Mouse (Mus musculus) MEL (cell line): ENCODE measurements at regions not wholly inside any gene's neighbourhood (a gene's known extent, or its start where the extent isn't known, plus 50 kb on each side); places are given as distances from the start of the nearest gene placed in this dataset.

ENCODE experiments used
- DNase-seq: peaks from one replicate; pipeline ENCODE4 v3.0.0; 2011; ENCODE audit warnings: low read depth, low spot score
- H3K27ac ChIP-seq: 2 replicates; pipeline ENCODE4 v1.5.1; 2012; ENCODE audit warnings: low read depth, mild to moderate bottlenecking, control low read depth, low read length, moderate library complexity; ENCODE audit not compliant: control insufficient read depth
- H3K27me3 ChIP-seq, 2 experiments: fragments of 150-350 bp in 1 of 2; sonication (generic) in 1 of 2; 2 replicates each; pipeline ENCODE4 v1.6.1; 2012; ENCODE audit warnings: low read length in 2 of 2, mild to moderate bottlenecking in 2 of 2, improper control_type of control experiment in 1 of 2, moderate library complexity in 1 of 2; ENCODE audit not compliant: insufficient read depth in 2 of 2, control insufficient read depth in 1 of 2
- H3K36me3 ChIP-seq, 2 experiments: 2 replicates each; pipeline ENCODE4 v1.6.1; 2012 to 2014; ENCODE audit warnings: low read length in 2 of 2, improper control_type of control experiment in 1 of 2, inconsistent platforms in 1 of 2, mild to moderate bottlenecking in 1 of 2; ENCODE audit not compliant: insufficient read depth in 2 of 2, control insufficient read depth in 1 of 2
- H3K4me1 ChIP-seq, 2 experiments: fragments of 150-350 bp in 1 of 2; sonication (generic) in 1 of 2; 2 replicates each; pipeline ENCODE4 v1.6.1; 2012; ENCODE audit warnings: low read length in 2 of 2, improper control_type of control experiment in 1 of 2, mild to moderate bottlenecking in 1 of 2; ENCODE audit not compliant: insufficient read depth in 2 of 2, control insufficient read depth in 1 of 2
- H3K4me3 ChIP-seq, 2 experiments: fragments of 150-350 bp in 1 of 2; sonication (generic) in 1 of 2; 2 replicates each; pipeline ENCODE4 v1.5.1; 2012; ENCODE audit warnings: low read depth in 2 of 2, low read length in 2 of 2, mild to moderate bottlenecking in 2 of 2, moderate library complexity in 2 of 2, control low read depth in 1 of 2, improper control_type of control experiment in 1 of 2; ENCODE audit not compliant: control insufficient read depth in 1 of 2, insufficient read depth in 1 of 2
- H3K79me2 ChIP-seq: 2 replicates; pipeline ENCODE4 v1.6.1; 2012; ENCODE audit warnings: mild to moderate bottlenecking, low read length, moderate library complexity; ENCODE audit not compliant: control insufficient read depth, poor library complexity, insufficient read depth
- H3K9ac ChIP-seq: 2 replicates; pipeline ENCODE4 v1.6.1; 2012; ENCODE audit warnings: low read depth, mild to moderate bottlenecking, control low read depth, low read length, moderate library complexity; ENCODE audit not compliant: control insufficient read depth, poor library complexity, severe bottlenecking
- H3K9me3 ChIP-seq: fragments of 150-350 bp; sonication (generic); replicated peaks from 2 replicates; pipeline ENCODE4 v1.6.1; 2012; ENCODE audit warnings: mild to moderate bottlenecking, low read length, improper control_type of control experiment, moderate library complexity; ENCODE audit not compliant: insufficient read depth
- BHLHE40 ChIP-seq: IDR thresholded peaks from 2 replicates; pipeline ENCODE4 v1.6.1; 2012; ENCODE audit warnings: low read depth, mild to moderate bottlenecking, inconsistent platforms, low read length, improper control_type of control experiment, borderline replicate concordance
- CHD1 ChIP-seq: IDR thresholded peaks from 2 replicates; pipeline ENCODE4 v1.6.1; 2012; ENCODE audit warnings: low read depth, mild to moderate bottlenecking, inconsistent platforms, low read length, improper control_type of control experiment
- CHD2 ChIP-seq: IDR thresholded peaks from 2 replicates; pipeline ENCODE4 v1.6.1; 2011; ENCODE audit warnings: low read length, improper control_type of control experiment
- CTCF ChIP-seq, 3 experiments: IDR thresholded peaks in 2 of 3; conservative IDR thresholded peaks in 1 of 3; 2 replicates each; pipeline ENCODE4 v1.5.1; 2011 to 2012; ENCODE audit warnings: low read length in 3 of 3, low read depth in 2 of 3, mild to moderate bottlenecking in 2 of 3, improper control_type of control experiment in 1 of 3, inconsistent platforms in 1 of 3, mixed read lengths in 1 of 3, moderate library complexity in 1 of 3; ENCODE audit not compliant: control insufficient read depth in 1 of 3, insufficient read depth in 1 of 3, poor library complexity in 1 of 3, severe bottlenecking in 1 of 3
- EP300 ChIP-seq, 2 experiments: IDR thresholded peaks; 2 replicates each; pipeline ENCODE4 v1.6.1; 2011; ENCODE audit warnings: improper control_type of control experiment in 2 of 2, low read length in 2 of 2, low read depth in 1 of 2, mild to moderate bottlenecking in 1 of 2
- ETS1 ChIP-seq: IDR thresholded peaks from 2 replicates; pipeline ENCODE4 v1.6.1; 2012; ENCODE audit warnings: low read depth, mild to moderate bottlenecking, inconsistent platforms, low read length, improper control_type of control experiment, moderate library complexity
- GABPA ChIP-seq: IDR thresholded peaks from 2 replicates; pipeline ENCODE4 v1.6.1; 2012; ENCODE audit warnings: low read depth, mild to moderate bottlenecking, inconsistent platforms, low read length, improper control_type of control experiment, moderate library complexity
- GATA1 ChIP-seq: IDR thresholded peaks from 2 replicates; pipeline ENCODE4 v1.6.1; 2011; ENCODE audit warnings: low read depth, low read length, improper control_type of control experiment
- HCFC1 ChIP-seq: IDR thresholded peaks from 2 replicates; pipeline ENCODE4 v1.6.1; 2012; ENCODE audit warnings: low read depth, mild to moderate bottlenecking, inconsistent platforms, low read length, improper control_type of control experiment, moderate library complexity
- JUND ChIP-seq: IDR thresholded peaks from 2 replicates; pipeline ENCODE4 v1.6.1; 2011; ENCODE audit warnings: low read depth, mild to moderate bottlenecking, improper control_type of control experiment, low read length
- KAT2A ChIP-seq: conservative IDR thresholded peaks from 2 replicates; pipeline ENCODE4 v1.6.1; 2012; ENCODE audit warnings: low read depth, low read length, improper control_type of control experiment, inconsistent platforms
- MAFK ChIP-seq: IDR thresholded peaks from 2 replicates; pipeline ENCODE4 v1.6.1; 2011; ENCODE audit warnings: low read depth, mild to moderate bottlenecking, low read length, improper control_type of control experiment, borderline replicate concordance
- MAX ChIP-seq: IDR thresholded peaks from 2 replicates; pipeline ENCODE4 v1.6.1; 2011; ENCODE audit warnings: low read length, improper control_type of control experiment
- MEF2A ChIP-seq: IDR thresholded peaks from 2 replicates; pipeline ENCODE4 v1.6.1; 2014; ENCODE audit warnings: low read depth, mild to moderate bottlenecking, inconsistent platforms, low read length, improper control_type of control experiment; ENCODE audit not compliant: poor library complexity, insufficient replicate concordance, severe bottlenecking; ENCODE audit errors: extremely low read depth
- MXI1 ChIP-seq: IDR thresholded peaks from 2 replicates; pipeline ENCODE4 v1.6.1; 2011; ENCODE audit warnings: mild to moderate bottlenecking, low read depth, low read length, improper control_type of control experiment
- MYB ChIP-seq: IDR thresholded peaks from 2 replicates; pipeline ENCODE4 v1.6.1; 2011; ENCODE audit warnings: mild to moderate bottlenecking, low read depth, low read length, improper control_type of control experiment
- NELFE ChIP-seq: IDR thresholded peaks from 2 replicates; pipeline ENCODE4 v1.6.1; 2011; ENCODE audit warnings: low read depth, low read length, improper control_type of control experiment
- NRF1 ChIP-seq: IDR thresholded peaks from 2 replicates; pipeline ENCODE4 v1.6.1; 2014; ENCODE audit warnings: low read depth, mild to moderate bottlenecking, inconsistent platforms, low read length, improper control_type of control experiment, moderate library complexity; ENCODE audit not compliant: poor library complexity, insufficient read depth, severe bottlenecking
- POLR2AphosphoS2 ChIP-seq: IDR thresholded peaks from 2 replicates; pipeline ENCODE4 v1.6.1; 2011; ENCODE audit warnings: low read length, improper control_type of control experiment
- RAD21 ChIP-seq: IDR thresholded peaks from 2 replicates; pipeline ENCODE4 v1.6.1; 2011; ENCODE audit warnings: mild to moderate bottlenecking, low read depth, low read length, improper control_type of control experiment
- RCOR1 ChIP-seq: IDR thresholded peaks from 2 replicates; pipeline ENCODE4 v1.6.1; 2012; ENCODE audit warnings: low read depth, mild to moderate bottlenecking, inconsistent platforms, low read length, improper control_type of control experiment
- TAL1 ChIP-seq: IDR thresholded peaks from 2 replicates; pipeline ENCODE4 v1.6.1; 2012; ENCODE audit warnings: mild to moderate bottlenecking, inconsistent platforms, low read length, moderate library complexity, mixed read lengths
- TBP ChIP-seq: IDR thresholded peaks from 2 replicates; pipeline ENCODE4 v1.8.0; 2011; ENCODE audit warnings: low read depth, low read length, improper control_type of control experiment
- USF1 ChIP-seq: IDR thresholded peaks from 2 replicates; pipeline ENCODE4 v1.6.1; 2014; ENCODE audit warnings: low read depth, mild to moderate bottlenecking, inconsistent platforms, low read length, improper control_type of control experiment, moderate library complexity
- ZC3H11A ChIP-seq: IDR thresholded peaks from 2 replicates; pipeline ENCODE4 v1.6.1; 2012; ENCODE audit warnings: low read depth, mild to moderate bottlenecking, inconsistent platforms, low read length, improper control_type of control experiment
- ZMIZ1 ChIP-seq: IDR thresholded peaks from 2 replicates; pipeline ENCODE4 v1.6.1; 2012; ENCODE audit warnings: low read depth, mild to moderate bottlenecking, inconsistent platforms, low read length, improper control_type of control experiment, moderate library complexity
- ZNF384 ChIP-seq: IDR thresholded peaks from 2 replicates; pipeline ENCODE4 v1.6.1; 2012; ENCODE audit warnings: low read depth, mild to moderate bottlenecking, inconsistent platforms, low read length, improper control_type of control experiment

DNA sequence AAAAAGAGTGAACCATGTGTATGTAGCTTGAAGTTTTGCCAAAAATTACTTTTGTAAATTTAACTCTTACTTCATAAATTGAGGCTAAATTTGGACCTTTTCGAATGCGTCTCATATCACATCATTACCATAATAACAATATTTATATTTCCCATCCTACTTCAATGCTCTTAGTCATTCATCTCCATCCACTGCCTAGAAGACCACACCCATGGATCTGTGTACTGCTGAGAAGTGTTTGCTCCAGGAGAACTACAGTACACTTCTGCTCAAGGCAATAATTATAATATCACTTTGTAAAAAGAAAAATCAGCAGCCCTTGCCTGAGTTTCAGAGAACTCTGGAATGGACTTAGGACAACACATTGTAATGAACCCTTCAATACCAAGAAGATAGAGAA lies 133.6 kb downstream of the Mat2b start:
- Histone ChIP-seq H3K4me3 (no peak overlapping the region), H3K9ac (no peak overlapping the region), H3K4me1 (no peaks in the 10 kb centered on the region), H3K27me3 (no peaks in the 10 kb centered on the region), H3K36me3 (no peaks in the 10 kb centered on the region), H3K9me3 (no peaks in the 10 kb centered on the region), H3K79me2 (no peaks in the 10 kb centered on the region), H3K27ac (no peak overlapping the region)
- TF ChIP-seq TAL1 (no peak), RAD21 (no peak), ZMIZ1 (no peak), MAX (no peak), GATA1 (no peak)
- DNase-seq: no peak

DNA sequence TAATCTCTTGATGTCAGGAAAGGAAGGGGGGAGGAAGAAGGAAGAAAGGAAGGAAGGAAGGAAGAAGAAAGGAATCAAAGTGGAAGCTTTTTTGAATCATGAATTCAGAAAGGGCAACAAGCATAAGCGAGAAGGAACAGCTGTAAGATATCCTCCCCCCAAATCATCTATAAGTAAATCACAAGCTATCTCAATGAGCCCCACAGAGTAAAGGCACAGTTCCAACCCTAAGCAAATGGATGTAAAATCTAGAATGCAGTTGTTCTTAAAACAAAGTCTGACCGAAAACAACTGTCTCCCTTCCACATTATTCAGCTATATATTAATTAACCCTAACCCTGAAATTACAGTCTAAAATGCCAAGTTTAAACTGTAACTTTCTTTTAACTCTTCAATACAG lies 136.5 kb downstream of the Mat2b start:
- H3K27ac ChIP-seq: no peak overlapping the region

DNA sequence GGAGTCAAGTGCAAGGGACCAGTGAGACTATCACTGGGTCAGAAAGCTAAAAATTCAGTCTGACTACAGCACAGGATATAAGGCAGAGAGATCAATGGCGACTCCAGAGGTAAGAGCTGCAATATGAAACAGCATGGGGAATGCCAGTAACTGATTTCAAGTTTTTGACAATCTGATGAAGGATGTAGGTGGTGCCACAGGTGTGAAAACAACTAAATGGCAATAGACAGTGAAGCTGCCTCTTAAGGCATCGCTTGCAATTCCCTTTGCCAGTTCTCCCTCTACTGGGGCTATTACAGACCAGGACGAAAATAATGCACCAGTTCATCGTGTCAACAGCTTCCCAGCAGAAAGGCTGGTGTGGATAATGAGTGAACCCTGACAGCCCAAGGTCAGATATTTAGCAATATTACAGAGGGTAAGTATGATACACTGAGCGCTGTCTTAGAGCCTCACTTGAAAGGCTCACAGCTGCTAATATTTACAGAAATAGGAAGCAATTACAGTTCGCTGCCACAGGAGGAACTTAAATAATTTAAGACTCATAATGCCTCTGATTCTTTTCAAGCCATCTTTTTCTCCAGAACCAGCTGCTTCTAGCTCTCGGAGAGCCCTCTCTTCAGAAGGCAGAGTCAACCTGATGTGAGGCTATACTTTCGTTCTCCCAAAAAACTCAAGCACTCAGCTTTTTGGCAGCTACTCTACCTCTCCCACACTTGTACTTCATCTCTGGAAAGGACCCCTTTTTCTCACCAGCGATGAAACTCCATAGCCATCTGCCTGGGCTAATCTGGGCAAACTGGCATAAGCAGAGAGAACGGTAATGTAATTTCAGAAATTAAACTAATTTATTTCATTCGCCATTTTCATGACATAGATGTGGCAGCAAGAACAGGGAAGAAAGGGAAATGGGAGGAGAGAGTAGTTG lies 139.9 kb downstream of the Mat2b start:
- H3K27me3 ChIP-seq: no peaks in the 10 kb centered on the region

More for the DNA sequence above, 136.5 kb downstream of the Mat2b start:
- no peaks in the 10 kb centered on the region for H3K9me3 ChIP-seq
- no peak overlapping the region for H3K4me3 ChIP-seq
- DNase-seq: no peak
- no peaks in the 10 kb centered on the region for H3K36me3 ChIP-seq
- no peaks in the 10 kb centered on the region for H3K79me2 ChIP-seq
- TF ChIP-seq EP300 (IDR thresholded peaks at IDR 0.05; ENCODE audit: low read depth in 1 of 2, low read length in 2 of 2) (no peak), TBP (no peak), BHLHE40 (no peak), MYB (no peak), RAD21 (no peak), POLR2AphosphoS2 (no peak), CTCF (IDR thresholded peaks at IDR 0.05 in 2 of 3, conservative IDR thresholded peaks at IDR 0.05 in 1 of 3; ENCODE audit: control insufficient read depth in 1 of 3, insufficient read depth in 1 of 3, low read depth in 2 of 3, low read length in 3 of 3, poor library complexity in 1 of 3, severe bottlenecking in 1 of 3) (no peak), JUND (no peak), NRF1 (no peak), NELFE (no peak), MXI1 (no peak), MAFK (no peak), ZMIZ1 (no peak), GATA1 (no peak), ZC3H11A (no peak), USF1 (no peak)
- no peak overlapping the region for H3K9ac ChIP-seq
- H3K27me3 ChIP-seq: no peaks in the 10 kb centered on the region
- H3K4me1 ChIP-seq: no peaks in the 10 kb centered on the region

More for the DNA sequence above, 139.9 kb downstream of the Mat2b start:
- DNase-seq: no peak
- Histone ChIP-seq H3K4me1 (no peaks in the 10 kb centered on the region), H3K9me3 (no peaks in the 10 kb centered on the region), H3K4me3 (no peak overlapping the region), H3K9ac (no peak overlapping the region), H3K79me2 (no peaks in the 10 kb centered on the region), H3K36me3 (no peaks in the 10 kb centered on the region), H3K27ac (no peak overlapping the region)
- TF ChIP-seq ETS1 (no peak), HCFC1 (no peak), CHD2 (no peak), ZNF384 (no peak), RCOR1 (no peak), ZMIZ1 (no peak), GABPA (no peak), GATA1 (no peak), KAT2A (no peak), CHD1 (no peak), MAFK (no peak), POLR2AphosphoS2 (no peak), USF1 (no peak), MXI1 (no peak), MEF2A (no peak), TAL1 (no peak)
